Mouse (Mus musculus) embryonic facial prominence, embryonic 14.5 days (tissue): Measurements from ENCODE around the gene Esrrg. TPM values are rescaled to one million over a fixed set of nuclear protein-coding genes. Genes with fewer than 3 reads are reported as not detected.

Experiments
- ATAC-seq: fragments of 200-750 bp; cut with Nextera tagmentation; 2 replicates; pipeline ENCODE4 v1.8.0; 2017; ENCODE audit warnings: low read depth, moderate number of reproducible peaks, moderate TSS enrichment
- DNase-seq: peaks from one replicate; pipeline ENCODE4 v3.0.0-alpha.2; 2015; ENCODE audit warnings: low spot score
- H3K27ac ChIP-seq: fragments of 300-500 bp; sonication (generic); replicated peaks from 2 replicates; pipeline ENCODE4 v1.5.1; 2014; ENCODE audit warnings: low read depth, mild to moderate bottlenecking, low read length, moderate library complexity
- H3K27me3 ChIP-seq: fragments of 300-500 bp; sonication (generic); replicated peaks from 2 replicates; pipeline ENCODE4 v1.6.1; 2014; ENCODE audit warnings: low read length; ENCODE audit not compliant: control insufficient read depth, insufficient read depth
- H3K36me3 ChIP-seq: fragments of 300-500 bp; sonication (generic); 2 replicates; pipeline ENCODE4 v1.6.1; 2014; ENCODE audit warnings: low read length, mixed read lengths; ENCODE audit not compliant: control insufficient read depth, insufficient read depth
- H3K4me1 ChIP-seq: fragments of 300-500 bp; sonication (generic); 2 replicates; pipeline ENCODE4 v1.6.1; 2014; ENCODE audit warnings: antibody characterized with exemption, low read length; ENCODE audit not compliant: control insufficient read depth, insufficient read depth
- H3K4me2 ChIP-seq: fragments of 300-500 bp; sonication (generic); 2 replicates; pipeline ENCODE4 v1.6.1; 2014; ENCODE audit warnings: low read depth, mild to moderate bottlenecking, low read length, moderate library complexity, mixed read lengths
- H3K4me3 ChIP-seq: fragments of 300-500 bp; sonication (generic); 2 replicates; pipeline ENCODE4 v1.5.1; 2014; ENCODE audit warnings: low read depth, mild to moderate bottlenecking, low read length
- H3K9ac ChIP-seq: fragments of 300-500 bp; sonication (generic); 2 replicates; pipeline ENCODE4 v1.6.1; 2014; ENCODE audit warnings: low read depth, mild to moderate bottlenecking, low read length, moderate library complexity, mixed read lengths
- H3K9me3 ChIP-seq: fragments of 300-500 bp; sonication (generic); 2 replicates; pipeline ENCODE4 v1.6.1; 2016; ENCODE audit warnings: low read length; ENCODE audit not compliant: control insufficient read depth
- WGBS: fragments of 180-500 bp; shearing (Covaris S2); extraction: QIAGEN DNeasy Blood & Tissue Kit; methylation state at CpG from one replicate; pipeline ENCODE4 v1.1.7; 2014; 5-methylcytosine and 5-hydroxymethylcytosine counted together
- polyA plus RNA-seq: library from polyadenylated mRNA; unstranded; fragments of >200 nt; fragmentation: Nextera tagmentation; extraction: Ambion mirVana; gene quantifications from 2 replicates; pipeline ENCODE4 v1.2.1, GENCODE M21; 2014

Gene Esrrg
- polyA plus RNA-seq, 1 experiment from 2014 or later, result 3.1 TPM

GRCm38 (mm10) chr1:188139473-188139872 is 530.9 kb downstream of the Esrrg start:
- no peaks in the 10 kb centered on the region for H3K27me3 ChIP-seq

GRCm38 (mm10) chr1:188140221-188140620 is 531.6 kb downstream of the Esrrg start:
- ATAC-seq (no peak), DNase-seq (no peak)
- no peak overlapping the region for H3K4me2 ChIP-seq
- no peak overlapping the region for H3K4me3 ChIP-seq
- no peak overlapping the region for H3K9ac ChIP-seq
- H3K9me3 ChIP-seq, result no peaks in the 10 kb centered on the region
- H3K27me3 ChIP-seq, result no peaks in the 10 kb centered on the region
- WGBS, result 69% methylated on average over 4 of the region's 4 CpGs
- no peak overlapping the region for H3K27ac ChIP-seq
- no peaks in the 10 kb centered on the region for H3K36me3 ChIP-seq
- no peaks in the 10 kb centered on the region for H3K4me1 ChIP-seq

More at GRCm38 (mm10) chr1:188139473-188139872, 530.9 kb downstream of the Esrrg start:
- DNase-seq (no peak), ATAC-seq (no peak)
- Histone ChIP-seq H3K4me3 (no peak overlapping the region), H3K4me2 (no peak overlapping the region), H3K36me3 (no peaks in the 10 kb centered on the region), H3K4me1 (no peaks in the 10 kb centered on the region), H3K9ac (no peak overlapping the region), H3K27ac (no peak overlapping the region), H3K9me3 (no peaks in the 10 kb centered on the region)
- WGBS, result 43% methylated on average over 4 of the region's 4 CpGs

- no peak for DNase-seq
- 76% methylated on average over 12 of the region's 12 CpGs for WGBS
- no peak for ATAC-seq
- Histone ChIP-seq H3K4me2 (no peak overlapping the region), H3K9me3 (no peaks in the 10 kb centered on the region), H3K27me3 (no peaks in the 10 kb centered on the region), H3K27ac (no peak overlapping the region), H3K36me3 (no peaks in the 10 kb centered on the region), H3K9ac (no peak overlapping the region), H3K4me1 (no peaks in the 10 kb centered on the region), H3K4me3 (no peak overlapping the region)
Observed at GRCm38 (mm10) chr1:188147381-188148156, 539.0 kb downstream of the Esrrg start.

- Histone ChIP-seq H3K27ac (no peak overlapping the region), H3K4me1 (no peaks in the 10 kb centered on the region), H3K9me3 (no peaks in the 10 kb centered on the region), H3K9ac (no peak overlapping the region), H3K4me3 (no peak overlapping the region), H3K27me3 (no peaks in the 10 kb centered on the region), H3K4me2 (no peak overlapping the region), H3K36me3 (no peaks in the 10 kb centered on the region)
- 81% methylated on average over 8 of the region's 8 CpGs for WGBS
- ATAC-seq (no peak), DNase-seq (no peak)
Observed at GRCm38 (mm10) chr1:188151066-188151465, 542.5 kb downstream of the Esrrg start.

GRCm38 (mm10) chr1:188152011-188152410 is 543.4 kb downstream of the Esrrg start:
- no peak overlapping the region for H3K4me2 ChIP-seq
- H3K27ac ChIP-seq, result no peak overlapping the region
- no peaks in the 10 kb centered on the region for H3K9me3 ChIP-seq
- no peaks in the 10 kb centered on the region for H3K4me1 ChIP-seq
- ATAC-seq, result no peak
- H3K36me3 ChIP-seq, result no peaks in the 10 kb centered on the region
- DNase-seq, result no peak
- H3K9ac ChIP-seq, result no peak overlapping the region
- WGBS, result 92% methylated on average over 2 of the region's 2 CpGs
- H3K4me3 ChIP-seq, result no peak overlapping the region
- no peaks in the 10 kb centered on the region for H3K27me3 ChIP-seq

- H3K4me3 ChIP-seq, result no peak overlapping the region
- no peaks in the 10 kb centered on the region for H3K27me3 ChIP-seq
- no peaks in the 10 kb centered on the region for H3K9me3 ChIP-seq
- no peaks in the 10 kb centered on the region for H3K4me1 ChIP-seq
- no peak for DNase-seq
- H3K4me2 ChIP-seq, result no peak overlapping the region
- no peak overlapping the region for H3K9ac ChIP-seq
- H3K36me3 ChIP-seq, result no peaks in the 10 kb centered on the region
- ATAC-seq, result no peak
- WGBS, result 65% methylated on average over 2 of the region's 2 CpGs
- H3K27ac ChIP-seq, result no peak overlapping the region
Observed at GRCm38 (mm10) chr1:188153665-188154064, 545.1 kb downstream of the Esrrg start.

- Histone ChIP-seq H3K9me3 (no peaks in the 10 kb centered on the region), H3K27ac (no peak overlapping the region), H3K27me3 (no peaks in the 10 kb centered on the region), H3K4me3 (no peak overlapping the region), H3K4me2 (no peak overlapping the region), H3K36me3 (no peaks in the 10 kb centered on the region), H3K4me1 (no peaks in the 10 kb centered on the region), H3K9ac (no peak overlapping the region)
- no peak for ATAC-seq
- WGBS, result 73% methylated on average over 14 of the region's 14 CpGs
- DNase-seq, result no peak
Observed at GRCm38 (mm10) chr1:188154466-188155110, 546.0 kb downstream of the Esrrg start.

GRCm38 (mm10) chr1:188155135-188155779 is 546.7 kb downstream of the Esrrg start:
- 84% methylated on average over 22 of the region's 22 CpGs for WGBS
- Histone ChIP-seq H3K9me3 (no peaks in the 10 kb centered on the region), H3K36me3 (no peaks in the 10 kb centered on the region), H3K27ac (no peak overlapping the region), H3K4me1 (no peaks in the 10 kb centered on the region), H3K4me2 (no peak overlapping the region), H3K27me3 (no peaks in the 10 kb centered on the region), H3K4me3 (no peak overlapping the region), H3K9ac (no peak overlapping the region)
- DNase-seq (no peak), ATAC-seq (no peak)
